Mouse (Mus musculus): Measurements from ENCODE around the gene Runx1. TPM values are rescaled to one million over a fixed set of nuclear protein-coding genes. Genes with fewer than 3 reads are reported as not detected.

The Runx1 gene
- polyA plus RNA-seq, 1 experiment from 2014 or later: 13.8 TPM

GRCm38 (mm10) chr16:92824723-92825203, 1.2 kb downstream of the Runx1 start:
- peaks cover 22% of the 10 kb centered on the region for H3K4me1 ChIP-seq
- no peak overlapping the region for H3K9ac ChIP-seq
- WGBS: 88% methylated on average over 9 of the region's 9 CpGs
- no peaks in the 10 kb centered on the region for H3K36me3 ChIP-seq
- no peaks in the 10 kb centered on the region for H3K9me3 ChIP-seq
- H3K4me3 ChIP-seq: no peak overlapping the region
- ATAC-seq (ENCODE audit: insufficient number of reproducible peaks, insufficient read depth, low FRiP score, low TSS enrichment): no peak
- no peak overlapping the region for H3K27ac ChIP-seq
- H3K27me3 ChIP-seq: 0 out of 2 replicates have a peak, but pooled peaks cover 5% of the 10 kb centered on the region
- no peak overlapping the region for H3K4me2 ChIP-seq (replicated peaks)

DNA sequence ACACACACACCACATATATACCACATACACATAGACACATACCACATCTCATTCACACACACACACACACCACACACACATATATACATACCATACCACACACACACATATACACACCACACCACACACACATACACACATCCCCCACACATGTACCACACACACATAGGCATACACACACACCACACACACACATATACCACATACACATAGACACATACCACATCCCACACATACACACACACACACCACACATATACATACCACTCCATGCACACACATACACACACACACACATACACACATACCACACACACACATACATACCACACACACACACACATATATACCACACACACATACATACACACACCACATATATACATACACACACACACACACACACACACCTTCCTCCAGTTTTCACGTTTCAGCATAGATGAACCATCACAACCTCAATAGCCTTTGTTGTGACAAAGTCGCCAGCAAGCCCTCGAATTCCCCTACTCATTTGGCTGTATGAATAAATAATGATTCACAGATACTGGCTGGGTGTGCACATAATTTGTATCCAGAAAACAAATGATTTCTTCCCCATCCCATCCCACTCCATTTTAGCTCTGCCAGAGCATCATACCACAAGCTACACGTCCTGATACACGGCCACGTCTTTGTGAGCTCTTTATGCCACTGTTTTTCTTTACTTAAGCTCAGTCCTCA, 1.8 kb downstream of the Runx1 start:
- no peak overlapping the region for H3K4me2 ChIP-seq (replicated peaks)
- no peaks in the 10 kb centered on the region for H3K9me3 ChIP-seq
- H3K4me3 ChIP-seq: no peak overlapping the region
- H3K27ac ChIP-seq: no peak overlapping the region
- peaks cover 22% of the 10 kb centered on the region for H3K4me1 ChIP-seq
- ATAC-seq (ENCODE audit: insufficient number of reproducible peaks, insufficient read depth, low FRiP score, low TSS enrichment): peak; percentile 59; the same call in 1 of the 2 replicates
- no peaks in the 10 kb centered on the region for H3K36me3 ChIP-seq
- 0 out of 2 replicates have a peak, but pooled peaks cover 3% of the 10 kb centered on the region for H3K27me3 ChIP-seq
- H3K9ac ChIP-seq: 0 out of 2 replicates have a peak overlapping the region, but pooled peaks have one; percentile 21
- 92% methylated on average over 6 of the region's 6 CpGs for whole genome bisulfite sequencing

- Histone ChIP-seq H3K4me1 (peaks cover 22% of the 10 kb centered on the region), H3K27ac (0 out of 2 replicates have a peak overlapping the region, but pooled peaks have one; percentile 25), H3K27me3 (no peaks in the 10 kb centered on the region), H3K9me3 (no peaks in the 10 kb centered on the region), H3K4me3 (no peak overlapping the region), H3K4me2 (replicated peaks) (no peak overlapping the region), H3K9ac (no peak overlapping the region), H3K36me3 (no peaks in the 10 kb centered on the region)
- ATAC-seq (ENCODE audit: insufficient number of reproducible peaks, insufficient read depth, low FRiP score, low TSS enrichment): no peak
- WGBS: 34% methylated on average over 5 of the region's 5 CpGs
Measured at GRCm38 (mm10) chr16:92823381-92823862, 2.5 kb downstream of the Runx1 start.

- WGBS: 89% methylated on average over 12 of the region's 12 CpGs
- ATAC-seq (ENCODE audit: insufficient number of reproducible peaks, insufficient read depth, low FRiP score, low TSS enrichment): no peak
- H3K27ac ChIP-seq: no peak overlapping the region
- no peaks in the 10 kb centered on the region for H3K36me3 ChIP-seq
- no peak overlapping the region for H3K4me2 ChIP-seq (replicated peaks)
- H3K9me3 ChIP-seq: no peaks in the 10 kb centered on the region
- no peaks in the 10 kb centered on the region for H3K27me3 ChIP-seq
- H3K4me3 ChIP-seq: no peak overlapping the region
- H3K4me1 ChIP-seq: peaks cover 22% of the 10 kb centered on the region
- H3K9ac ChIP-seq: no peak overlapping the region
Measured at GRCm38 (mm10) chr16:92822676-92823075, 3.3 kb downstream of the Runx1 start.

DNA sequence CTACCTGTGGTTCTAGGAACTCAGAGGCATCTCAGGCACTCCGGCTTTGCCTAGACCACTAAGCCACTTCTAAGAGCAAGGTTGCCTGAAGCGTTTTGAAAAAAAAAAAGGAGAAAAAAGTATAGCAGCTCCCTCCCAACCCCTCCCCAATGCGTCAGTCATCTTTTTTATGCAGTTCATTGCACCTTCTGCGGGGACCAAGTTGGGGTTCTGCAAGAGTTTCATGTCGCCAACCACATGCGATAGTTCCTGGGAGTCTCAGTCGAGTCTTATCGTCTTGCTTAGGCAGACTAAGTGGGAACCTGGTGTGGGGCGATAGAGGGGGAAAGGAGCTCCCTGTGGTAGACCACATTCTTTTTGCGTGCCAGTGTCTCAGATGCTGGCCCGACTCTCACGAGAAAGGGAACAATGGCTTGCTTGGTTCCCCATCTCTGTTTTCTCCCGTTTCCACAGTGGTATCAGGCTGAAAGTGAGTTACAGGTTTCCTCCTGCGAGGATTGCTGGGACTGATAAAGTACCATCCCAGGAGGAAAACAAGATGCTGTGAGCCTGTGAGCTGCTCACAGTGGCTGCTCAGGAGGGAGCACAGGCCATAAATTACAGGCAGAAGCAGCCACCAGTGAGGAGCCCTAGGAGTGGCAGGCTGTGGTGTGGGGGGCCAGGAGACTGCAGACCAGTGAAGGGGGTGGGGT, 3.9 kb downstream of the Runx1 start:
- no peak overlapping the region for H3K27ac ChIP-seq
- no peak overlapping the region for H3K4me2 ChIP-seq (replicated peaks)
- no peaks in the 10 kb centered on the region for H3K9me3 ChIP-seq

DNA sequence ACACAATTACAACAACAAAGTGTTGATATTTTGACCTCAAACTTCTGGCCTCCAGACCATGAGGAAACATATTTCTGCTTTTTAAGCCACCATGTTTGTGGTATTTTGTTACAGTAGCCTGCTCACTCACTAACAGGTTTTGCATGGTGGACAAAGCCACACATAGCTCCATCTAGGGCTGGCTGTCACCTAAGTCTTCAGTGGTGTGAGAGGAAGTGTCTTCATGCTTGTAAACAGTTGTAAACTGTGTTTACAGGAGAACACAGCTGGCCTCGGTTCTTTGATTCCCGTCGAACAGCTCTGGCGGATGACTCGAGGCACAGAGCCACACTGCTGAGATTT, 4.4 kb downstream of the Runx1 start:
- Histone ChIP-seq H3K4me3 (no peak overlapping the region), H3K4me1 (peaks cover 22% of the 10 kb centered on the region), H3K9ac (no peak overlapping the region), H3K27ac (no peak overlapping the region), H3K27me3 (no peaks in the 10 kb centered on the region), H3K9me3 (no peaks in the 10 kb centered on the region), H3K4me2 (replicated peaks) (no peak overlapping the region), H3K36me3 (no peaks in the 10 kb centered on the region)
- 67% methylated on average over 5 of the region's 5 CpGs for WGBS
- ATAC-seq (ENCODE audit: insufficient number of reproducible peaks, insufficient read depth, low FRiP score, low TSS enrichment): no peak

More for the DNA sequence above, 3.9 kb downstream of the Runx1 start:
- ATAC-seq (ENCODE audit: insufficient number of reproducible peaks, insufficient read depth, low FRiP score, low TSS enrichment): no peak
- Histone ChIP-seq H3K9ac (no peak overlapping the region), H3K27me3 (no peaks in the 10 kb centered on the region), H3K4me3 (no peak overlapping the region), H3K4me1 (peaks cover 22% of the 10 kb centered on the region), H3K36me3 (no peaks in the 10 kb centered on the region)
- 62% methylated on average over 14 of the region's 14 CpGs for WGBS

DNA sequence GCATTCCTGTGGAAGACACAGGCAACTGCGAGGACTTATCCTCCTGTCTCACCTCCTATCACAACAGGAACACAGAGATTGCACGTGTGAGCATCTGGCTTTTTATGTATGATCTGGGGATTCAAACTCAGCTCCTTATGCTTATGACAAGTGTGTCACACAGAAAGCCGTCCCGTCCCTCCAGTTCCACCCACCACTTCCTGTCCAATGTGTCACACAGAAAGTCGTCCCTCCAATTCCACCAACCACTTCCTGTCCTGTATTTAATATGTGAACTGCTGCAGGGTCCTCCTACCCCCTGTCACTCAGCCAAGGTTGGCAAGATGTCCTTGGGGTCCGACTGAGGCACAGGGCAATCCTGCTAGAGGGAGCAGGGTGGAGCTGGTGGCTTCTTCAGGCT, 5.5 kb downstream of the Runx1 start:
- H3K4me1 ChIP-seq: peaks cover 22% of the 10 kb centered on the region
- no peak overlapping the region for H3K4me2 ChIP-seq (replicated peaks)
- no peak overlapping the region for H3K9ac ChIP-seq
- H3K27ac ChIP-seq: no peak overlapping the region
- H3K27me3 ChIP-seq: no peaks in the 10 kb centered on the region
- H3K4me3 ChIP-seq: no peak overlapping the region
- WGBS: 85% methylated on average over 6 of the region's 6 CpGs
- H3K36me3 ChIP-seq: no peaks in the 10 kb centered on the region
- ATAC-seq (ENCODE audit: insufficient number of reproducible peaks, insufficient read depth, low FRiP score, low TSS enrichment): no peak
- H3K9me3 ChIP-seq: no peaks in the 10 kb centered on the region

- H3K27ac ChIP-seq: no peak overlapping the region
- peaks cover 18% of the 10 kb centered on the region for H3K4me1 ChIP-seq
- H3K9ac ChIP-seq: no peak overlapping the region
- no peaks in the 10 kb centered on the region for H3K27me3 ChIP-seq
- no peak for ATAC-seq (ENCODE audit: insufficient number of reproducible peaks, insufficient read depth, low FRiP score, low TSS enrichment)
- H3K4me2 ChIP-seq (replicated peaks): no peak overlapping the region
- no peaks in the 10 kb centered on the region for H3K36me3 ChIP-seq
- WGBS: 83% methylated on average over 8 of the region's 8 CpGs
- no peaks in the 10 kb centered on the region for H3K9me3 ChIP-seq
- H3K4me3 ChIP-seq: no peak overlapping the region
Measured at GRCm38 (mm10) chr16:92818480-92819269, 7.3 kb downstream of the Runx1 start.

- H3K36me3 ChIP-seq: no peaks in the 10 kb centered on the region
Measured at GRCm38 (mm10) chr16:92816092-92816491, 9.9 kb downstream of the Runx1 start.

GRCm38 (mm10) chr16:92815195-92815527, 10.8 kb downstream of the Runx1 start:
- Histone ChIP-seq H3K9me3 (no peaks in the 10 kb centered on the region), H3K9ac (no peak overlapping the region), H3K4me3 (no peak overlapping the region), H3K4me2 (replicated peaks) (no peak overlapping the region), H3K27me3 (no peaks in the 10 kb centered on the region), H3K27ac (no peak overlapping the region), H3K4me1 (0 out of 2 replicates have a peak, but pooled peaks cover 4% of the 10 kb centered on the region), H3K36me3 (no peaks in the 10 kb centered on the region)
- 69% methylated on average over 2 of the region's 2 CpGs for WGBS
- no peak for ATAC-seq (ENCODE audit: insufficient number of reproducible peaks, insufficient read depth, low FRiP score, low TSS enrichment)

More at GRCm38 (mm10) chr16:92816092-92816491, 9.9 kb downstream of the Runx1 start:
- ATAC-seq (ENCODE audit: insufficient number of reproducible peaks, insufficient read depth, low FRiP score, low TSS enrichment): no peak
- Histone ChIP-seq H3K27me3 (no peaks in the 10 kb centered on the region), H3K27ac (no peak overlapping the region), H3K4me3 (no peak overlapping the region), H3K4me2 (replicated peaks) (no peak overlapping the region), H3K9ac (no peak overlapping the region), H3K9me3 (no peaks in the 10 kb centered on the region), H3K4me1 (0 out of 2 replicates have a peak, but pooled peaks cover 4% of the 10 kb centered on the region)
- 88% methylated on average over 7 of the region's 7 CpGs for WGBS

- H3K4me3 ChIP-seq: no peak overlapping the region
- H3K27ac ChIP-seq: no peak overlapping the region
- no peak for ATAC-seq (ENCODE audit: insufficient number of reproducible peaks, insufficient read depth, low FRiP score, low TSS enrichment)
- 71% methylated on average over 5 of the region's 5 CpGs for WGBS
- H3K9me3 ChIP-seq: no peaks in the 10 kb centered on the region
- 0 out of 2 replicates have a peak, but pooled peaks cover 4% of the 10 kb centered on the region for H3K4me1 ChIP-seq
- no peak overlapping the region for H3K4me2 ChIP-seq (replicated peaks)
- H3K27me3 ChIP-seq: no peaks in the 10 kb centered on the region
- H3K36me3 ChIP-seq: no peaks in the 10 kb centered on the region
- no peak overlapping the region for H3K9ac ChIP-seq
Measured at GRCm38 (mm10) chr16:92814366-92815194, 11.4 kb downstream of the Runx1 start.
